Mouse (Mus musculus): ENCODE measurements around the gene Tmem151b.

The Tmem151b gene

GRCm38 (mm10) chr17:45564531-45565084 is 15.1 kb upstream of the Tmem151b start:
- in situ Hi-C loops (cut with MseI, MboI): no loop called here

GRCm38 (mm10) chr17:45563655-45564530 is 14.4 kb upstream of the Tmem151b start, which contains the start of gene Slc35b2:
Gene Slc35b2 (plus strand): TSS chr17:45563874.
- in situ Hi-C loops (cut with MseI, MboI): no loop called here

- in situ Hi-C loops (cut with MseI, MboI): no loop called here
Measured at GRCm38 (mm10) chr17:45563216-45563615, 13.7 kb upstream of the Tmem151b start.

- in situ Hi-C loops (cut with MseI, MboI): no loop called here
Measured at GRCm38 (mm10) chr17:45559732-45560525, 10.5 kb upstream of the Tmem151b start.

- in situ Hi-C loops (cut with MseI, MboI): no loop called here
Measured at GRCm38 (mm10) chr17:45557998-45558862, 8.8 kb upstream of the Tmem151b start.

- in situ Hi-C loops (cut with MseI, MboI): no loop called here
Measured at GRCm38 (mm10) chr17:45557246-45557824, 7.9 kb upstream of the Tmem151b start.

- in situ Hi-C loops (cut with MseI, MboI): no loop called here
Measured at GRCm38 (mm10) chr17:45556514-45557245, 7.2 kb upstream of the Tmem151b start.

- in situ Hi-C loops (cut with MseI, MboI): no loop called here
Measured at GRCm38 (mm10) chr17:45556107-45556489, 6.6 kb upstream of the Tmem151b start.

GRCm38 (mm10) chr17:45555452-45556106 is 6.1 kb upstream of the Tmem151b start, which contains the start of gene Nfkbie:
Gene Nfkbie (plus strand): TSS chr17:45555703.
- in situ Hi-C loops (cut with MseI, MboI): no loop called here

GRCm38 (mm10) chr17:45554420-45554819 is 4.9 kb upstream of the Tmem151b start:
- in situ Hi-C loops (cut with MseI, MboI): loop anchor here (5.0 kb wide), 3 partner anchors 37 to 72 kb away; no protein-coding TSS in a partner anchor

- in situ Hi-C loops (cut with MseI, MboI): loop anchor here (5.0 kb wide), 3 partner anchors 36 to 71 kb away; no protein-coding TSS in a partner anchor
Measured at GRCm38 (mm10) chr17:45553065-45553464, 3.6 kb upstream of the Tmem151b start.

GRCm38 (mm10) chr17:45551816-45552451 is 2.5 kb upstream of the Tmem151b start:
- in situ Hi-C loops (cut with MseI, MboI): loop anchor here (5.0 kb wide), 3 partner anchors 35 to 70 kb away; no protein-coding TSS in a partner anchor

GRCm38 (mm10) chr17:45551249-45551796 is 1.8 kb upstream of the Tmem151b start:
- in situ Hi-C loops (cut with MseI, MboI): loop anchor here (5.0 kb wide), 3 partner anchors 34 to 69 kb away; no protein-coding TSS in a partner anchor

- in situ Hi-C loops (cut with MseI, MboI): loop anchor here (5.0 kb wide), 3 partner anchors 33 to 68 kb away; no protein-coding TSS in a partner anchor
Measured at GRCm38 (mm10) chr17:45550253-45550652, 776 bp upstream of the Tmem151b start.

GRCm38 (mm10) chr17:45548541-45549512 is 650 bp downstream of the Tmem151b start:
- in situ Hi-C loops (cut with MseI, MboI): no loop called here

GRCm38 (mm10) chr17:45547461-45548190 is 1.9 kb downstream of the Tmem151b start:
- in situ Hi-C loops (cut with MseI, MboI): no loop called here
